Mouse (Mus musculus): ENCODE data around the gene Hs6st2.

DNA sequence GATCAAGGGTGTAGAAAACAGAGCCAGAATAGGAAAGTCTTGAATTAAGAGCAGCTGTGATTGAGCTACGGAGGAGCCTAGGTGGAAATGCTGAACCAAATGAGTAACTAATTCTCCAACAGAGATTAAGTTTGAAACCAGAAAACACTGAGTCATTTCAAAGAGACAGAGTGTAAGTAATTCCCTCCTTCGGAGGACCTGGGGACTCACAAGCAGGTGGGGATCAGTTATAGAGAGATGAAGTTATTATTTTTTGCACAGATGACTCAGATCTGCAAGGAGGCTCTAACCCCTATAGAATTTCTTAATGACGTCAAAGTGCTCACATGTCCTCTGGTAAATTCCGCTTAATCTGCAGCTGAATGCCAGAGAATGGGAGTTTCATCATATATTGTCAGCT, 21.2 kb upstream of the Hs6st2 start:
- TF ChIP-seq CTCF (IDR thresholded peaks at IDR 0.05; ENCODE audit: low read depth) (no peak), EP300 (IDR thresholded peaks at IDR 0.05; ENCODE audit: low read depth) (no peak)
